Mouse (Mus musculus) hematopoietic stem cell, adult 5-6 weeks (primary cell): ENCODE data around the gene Gm49630. TPM values are rescaled to one million over a fixed set of nuclear protein-coding genes. Genes with fewer than 3 reads are reported as not detected.
A peak's percentile ranks its signal among the peaks of the same experiment; 100 is the strongest.

ENCODE experiments used
- ATAC-seq, 2 experiments: fragments of 125-278 bp in 1 of 2; replicated peaks in 1 of 2; 2 replicates each; pipeline ENCODE4 v1.8.0; 2016 to 2017; ENCODE audit warnings: inconsistent platforms in 2 of 2, mild to moderate bottlenecking in 2 of 2, moderate number of reproducible peaks in 2 of 2, low read depth in 1 of 2, moderate TSS enrichment in 1 of 2; ENCODE audit not compliant: low FRiP score in 2 of 2, poor library complexity in 2 of 2, severe bottlenecking in 2 of 2, insufficient read depth in 1 of 2, low TSS enrichment in 1 of 2
- total RNA-seq: library from RNA; stranded (forward); fragments of 172-1452, 232-1000 nt; gene quantifications from 2 replicates; pipeline ENCODE4 v1.2.3, GENCODE M21; 2017

The Gm49630 gene
- total RNA-seq, 1 experiment from 2014 or later: not detected

DNA sequence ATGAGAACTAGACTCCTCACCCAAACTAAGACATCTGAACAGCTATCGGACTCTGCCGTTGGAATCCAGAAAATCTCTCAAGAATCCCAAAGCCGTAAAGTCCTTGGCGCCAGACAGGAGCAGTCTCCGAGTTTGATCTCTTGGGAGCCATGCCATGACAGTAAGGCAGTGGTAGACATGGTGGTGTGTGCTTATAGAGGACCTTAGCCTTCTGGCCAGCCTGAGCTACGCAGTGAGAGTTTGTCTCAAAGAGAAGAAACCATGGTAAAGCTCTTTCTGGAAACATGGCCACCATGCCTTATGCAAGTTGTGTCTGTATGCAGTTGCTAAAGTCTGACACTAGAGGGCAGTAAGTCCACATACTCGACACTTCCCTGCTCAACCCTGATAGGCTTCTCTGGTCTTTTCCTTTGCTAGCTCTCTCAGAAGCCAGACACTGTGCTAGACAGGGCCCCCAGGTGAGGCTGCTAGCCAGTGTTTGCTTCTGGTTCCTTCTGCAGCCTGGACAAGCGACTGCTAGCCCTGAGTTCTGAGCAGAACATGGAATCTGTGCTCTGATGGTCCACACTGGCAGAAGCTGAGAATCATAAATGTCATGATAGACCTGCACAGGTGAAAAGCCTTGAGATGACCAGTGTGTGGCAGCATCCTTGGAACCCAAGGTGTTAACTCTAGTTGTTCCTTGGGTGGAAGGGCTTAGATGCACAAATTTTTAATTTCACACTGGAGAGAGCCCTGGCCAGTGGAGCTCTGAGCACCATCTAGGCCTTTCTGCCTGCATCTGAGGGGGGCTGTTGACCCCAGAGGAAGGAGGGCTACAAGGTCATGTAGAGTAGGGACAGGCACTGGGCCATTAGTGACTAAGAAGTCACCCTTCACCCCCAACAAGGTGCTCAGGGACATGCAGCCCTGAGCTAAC, 65.2 kb downstream of the Gm49630 start:
- peak; percentile 81 to 82 for ATAC-seq

Other genes starting within 250 kb of the Gm49630 start
- 0.40 and 3.6 TPM in 2 replicates for gene Rps6ka2, start 201.9 kb downstream of the Gm49630 start, total RNA-seq
- gene Tcp10a, start 47.3 kb downstream of the Gm49630 start, total RNA-seq: not detected in 2 replicates
- not detected in 2 replicates for gene Ttll2, start 19.3 kb downstream of the Gm49630 start, total RNA-seq
- gene Unc93a2, start 13.5 kb upstream of the Gm49630 start, total RNA-seq: 0.06 TPM in 1 of 2 replicates, not detected in the other